Mouse (Mus musculus): Measurements from ENCODE around the gene Zbtb49.

DNA sequence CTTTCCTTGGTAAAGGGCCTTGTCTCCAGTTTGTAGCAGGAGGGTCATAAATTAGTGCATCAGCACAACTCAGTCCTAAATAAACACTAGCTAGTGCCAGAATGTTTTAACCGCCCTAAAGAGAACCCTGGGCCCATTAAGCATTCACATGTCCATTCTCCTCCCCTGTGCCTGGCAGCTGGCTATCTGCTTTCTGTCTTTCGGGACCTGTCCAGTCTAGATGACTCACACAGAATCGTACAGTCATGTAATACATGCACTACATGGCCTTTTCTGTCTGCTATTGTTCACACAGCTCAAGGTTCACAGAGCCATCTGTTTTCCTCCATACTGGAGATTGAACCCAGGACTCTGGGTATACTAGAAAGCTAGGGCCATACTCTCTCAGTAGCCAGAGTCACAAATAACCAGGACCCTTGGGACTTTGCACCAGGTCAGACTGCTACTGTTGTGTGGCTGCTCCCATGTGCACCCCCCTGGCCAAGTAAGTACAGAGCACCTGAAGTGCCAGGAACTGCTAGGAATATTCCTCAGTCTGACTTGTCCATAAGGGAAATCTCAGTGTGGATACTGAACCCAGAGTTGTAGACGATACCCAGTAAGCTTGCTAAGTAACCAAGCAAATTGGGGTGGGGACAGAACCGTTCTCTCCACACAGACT is 23.3 kb downstream of the Zbtb49 start:
- TF ChIP-seq TAL1 (IDR thresholded peaks at IDR 0.05; ENCODE audit: low read length) (no peak), GATA1 (IDR thresholded peaks at IDR 0.05; ENCODE audit: low read length) (no peak)
